Mouse (Mus musculus) spleen, postnatal 14 days (tissue): ENCODE data around the gene Gabrg3.

Experiments used
- DNase-seq, 2 experiments: peaks; one replicate each; pipeline ENCODE4 v3.0.0; 2021 to 2022; ENCODE audit warnings: low spot score in 2 of 2

The Gabrg3 gene

DNA sequence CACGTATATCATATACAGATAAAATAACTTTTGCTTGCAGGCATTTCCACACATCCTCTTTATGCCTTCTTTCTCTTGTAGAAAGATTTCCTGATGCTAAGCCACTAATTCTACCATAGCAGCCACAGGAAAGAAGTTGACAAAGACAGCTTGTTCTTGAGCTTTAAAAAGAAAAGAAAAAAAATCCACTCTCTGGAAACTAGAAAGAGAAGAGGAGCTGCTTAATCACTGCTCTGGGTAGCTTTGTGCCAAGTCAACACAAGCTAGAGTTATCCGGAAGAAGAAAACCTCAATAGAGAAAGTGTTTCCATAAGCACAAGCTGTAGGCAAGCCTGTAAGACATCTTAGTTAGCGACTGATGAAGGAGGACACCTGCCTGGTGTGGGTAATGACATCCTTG lies 321.6 kb downstream of the Gabrg3 start:
- no peak for DNase-seq

DNA sequence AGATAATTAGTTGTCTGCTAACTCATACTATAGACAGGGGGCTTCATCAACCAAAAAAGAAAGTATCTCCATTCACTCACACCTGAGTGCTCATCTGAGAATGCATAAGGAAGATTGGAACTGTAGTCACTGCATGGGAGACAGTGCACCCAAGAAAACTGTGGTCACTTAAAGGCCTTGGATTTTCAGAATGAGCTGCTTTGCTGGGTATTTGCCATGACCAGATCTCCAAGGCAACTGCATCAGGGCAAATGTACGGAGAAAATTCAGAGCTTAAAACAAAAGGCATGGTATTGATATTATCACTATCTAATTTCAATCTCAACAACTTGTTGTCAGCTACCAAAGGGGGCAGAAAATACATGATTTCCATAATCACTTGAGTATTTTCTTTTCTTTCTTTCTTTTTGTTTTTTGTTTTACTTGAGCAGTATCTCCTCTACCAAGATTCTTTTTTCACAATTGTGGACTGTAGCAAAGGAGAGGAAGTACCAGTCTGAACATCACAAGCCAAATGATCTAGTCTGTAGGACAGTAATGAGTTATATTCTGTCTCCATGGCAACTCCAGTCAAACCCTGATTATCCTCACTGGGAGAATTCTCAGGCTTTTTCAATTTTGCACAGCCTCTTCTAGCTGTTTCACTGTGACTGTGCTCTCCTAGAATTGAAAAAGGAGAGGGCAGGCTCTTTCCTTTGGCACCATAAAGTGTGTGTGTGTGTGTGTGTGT lies 335.9 kb downstream of the Gabrg3 start:
- no peak for DNase-seq

DNA sequence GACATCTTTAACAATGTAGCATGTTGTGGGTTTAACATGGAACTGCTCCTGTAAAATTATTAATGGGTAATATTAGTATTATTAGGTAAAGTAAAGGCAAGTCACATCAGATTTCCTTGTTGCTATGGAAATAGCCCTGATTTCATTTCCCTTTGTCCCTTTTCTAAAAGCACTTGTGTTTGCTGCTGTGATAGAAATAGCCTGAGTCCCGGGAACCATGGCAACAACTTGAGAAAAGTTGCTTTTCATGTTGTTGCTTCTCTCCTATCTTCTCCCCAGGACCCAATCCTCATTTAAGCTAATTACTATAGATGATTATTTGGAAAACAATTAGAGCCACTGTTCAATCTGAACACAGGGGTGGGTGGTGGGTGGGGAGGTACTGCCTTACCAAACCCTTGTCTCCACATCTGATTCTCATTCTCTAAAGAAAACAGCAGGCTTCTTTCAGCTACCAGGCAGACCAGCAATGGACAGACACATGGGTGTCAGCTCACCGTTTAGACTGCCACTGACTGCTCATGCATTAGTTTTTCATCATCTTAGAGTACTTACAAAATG lies 349.0 kb downstream of the Gabrg3 start:
- no peak for DNase-seq

DNA sequence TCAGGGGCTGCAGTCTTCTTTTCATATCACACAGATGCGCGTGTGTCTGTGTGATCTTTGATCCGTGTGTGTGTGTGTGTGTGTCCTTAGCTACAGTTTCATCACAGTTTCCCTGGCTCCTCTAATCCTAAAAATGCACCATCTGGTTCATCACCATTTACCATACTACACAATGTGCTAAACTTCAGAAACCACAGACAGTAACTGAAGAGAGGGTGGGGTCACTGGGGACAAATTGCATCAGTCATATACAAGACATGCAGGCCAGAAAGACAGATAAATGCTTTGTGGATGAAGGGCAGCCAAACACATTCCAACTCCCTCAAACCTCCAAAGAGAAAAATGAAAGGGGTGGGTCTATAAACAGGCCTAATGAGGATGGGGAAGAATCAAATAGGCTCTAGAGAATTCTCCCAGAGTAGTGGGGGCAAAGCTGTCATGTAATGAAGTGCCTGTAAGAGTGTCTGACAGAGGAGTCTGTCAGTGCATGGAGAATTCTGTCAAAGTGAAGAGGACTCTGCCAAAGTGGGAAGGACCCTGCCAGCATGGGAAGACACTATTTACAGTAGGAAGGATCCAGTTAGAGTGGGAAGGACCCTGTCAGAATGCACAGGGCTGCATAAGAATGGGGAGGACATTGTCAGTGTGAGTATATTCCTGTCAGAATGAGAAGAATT lies 386.3 kb downstream of the Gabrg3 start:
- DNase-seq, result no peak

DNA sequence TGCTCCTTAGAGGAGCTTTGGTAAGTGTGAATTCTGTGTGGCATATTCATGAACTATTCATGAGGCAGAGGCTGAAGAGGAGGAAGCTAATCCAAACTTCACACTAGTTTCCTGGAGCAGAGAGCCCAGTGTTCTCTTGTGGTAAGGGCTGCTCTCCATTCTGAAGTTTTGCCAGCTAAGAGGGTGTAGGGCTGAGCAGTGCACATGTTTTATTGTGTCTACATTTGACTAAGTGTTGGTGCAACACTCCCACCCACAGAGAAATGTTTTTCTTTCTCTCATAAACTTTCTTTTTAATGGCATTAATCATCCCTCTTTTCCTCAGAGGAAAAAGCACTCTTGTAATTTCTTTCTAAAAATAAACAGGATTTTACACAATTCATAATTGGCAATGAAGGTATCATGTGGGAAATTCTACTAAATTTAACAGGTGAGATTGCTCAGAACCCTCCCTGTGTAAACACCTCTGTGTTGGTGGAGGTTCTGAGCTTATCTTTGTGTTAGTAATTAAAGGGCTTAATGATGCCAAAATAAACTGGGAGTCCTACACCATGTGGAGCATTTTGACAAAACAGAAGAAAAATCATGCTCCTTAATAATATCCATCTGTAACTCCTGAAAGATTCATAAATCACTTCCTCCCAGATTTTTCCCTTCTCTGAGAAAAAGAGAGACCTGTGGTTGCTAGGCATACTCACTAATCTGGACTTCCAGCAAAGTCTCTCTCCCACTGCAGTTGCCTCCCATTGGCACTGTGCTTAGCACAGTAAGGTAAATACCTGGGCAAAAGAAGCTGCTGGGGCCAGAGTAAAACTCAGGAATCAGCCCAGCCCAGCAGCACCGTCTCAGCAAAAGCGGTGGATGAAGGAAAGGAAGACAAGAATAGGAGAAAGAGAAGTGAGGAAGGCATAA lies 389.0 kb downstream of the Gabrg3 start:
- DNase-seq, result no peak

DNA sequence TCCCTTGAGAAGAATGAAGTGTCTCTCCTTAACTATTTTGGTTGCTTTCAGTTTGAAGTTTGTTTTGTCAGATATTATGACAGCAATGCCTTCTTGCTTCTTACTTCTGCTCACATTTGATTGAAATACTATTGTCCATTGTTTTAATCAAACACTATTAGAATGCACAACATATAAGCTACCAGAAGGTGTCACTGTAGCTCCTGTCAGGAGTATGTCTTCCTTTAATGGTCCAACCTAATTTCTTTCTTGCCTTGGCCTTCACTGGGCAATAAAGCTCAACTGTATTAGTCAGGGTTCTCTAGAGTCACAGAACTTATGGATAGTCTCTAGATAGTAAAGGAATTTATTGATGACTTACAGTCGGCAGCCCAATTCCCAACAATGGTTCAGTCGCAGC lies 440.6 kb downstream of the Gabrg3 start:
- no peak for DNase-seq

DNA sequence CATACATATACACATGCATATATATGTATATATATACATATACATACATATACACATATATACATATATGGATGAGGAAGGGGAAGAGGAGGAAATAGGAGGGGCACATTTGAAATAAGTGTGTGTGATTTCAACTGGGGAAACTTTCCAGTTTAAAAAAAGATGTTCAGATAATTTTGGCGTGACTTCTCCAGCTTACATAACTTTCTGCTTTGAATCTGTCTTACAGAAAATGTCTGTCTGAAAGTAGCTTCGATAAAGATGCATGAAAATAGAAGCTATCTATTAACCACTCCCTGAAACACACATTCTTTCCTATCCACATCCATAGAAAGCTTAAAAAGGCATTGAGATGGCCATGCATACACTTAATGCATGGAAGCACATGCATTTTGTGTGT lies 445.4 kb downstream of the Gabrg3 start:
- no peak for DNase-seq

DNA sequence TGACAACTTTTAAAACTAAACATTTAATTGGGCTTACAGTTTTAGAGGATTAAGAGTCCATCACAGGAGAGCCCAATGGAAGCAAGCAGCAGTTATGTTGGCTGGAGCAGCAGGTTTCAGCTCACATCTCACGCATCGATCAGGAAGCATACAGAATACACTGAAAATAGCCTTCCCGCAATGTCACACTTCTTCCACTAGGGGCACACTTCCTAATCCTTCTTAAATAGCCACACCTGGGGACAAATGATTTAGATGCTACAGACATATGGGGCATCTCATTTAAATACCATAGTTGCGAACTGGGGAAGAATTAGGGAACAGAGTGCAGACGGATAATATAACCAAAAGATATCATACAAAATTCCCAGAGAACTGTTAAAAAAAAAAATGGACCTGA lies 449.0 kb downstream of the Gabrg3 start:
- DNase-seq, result no peak

DNA sequence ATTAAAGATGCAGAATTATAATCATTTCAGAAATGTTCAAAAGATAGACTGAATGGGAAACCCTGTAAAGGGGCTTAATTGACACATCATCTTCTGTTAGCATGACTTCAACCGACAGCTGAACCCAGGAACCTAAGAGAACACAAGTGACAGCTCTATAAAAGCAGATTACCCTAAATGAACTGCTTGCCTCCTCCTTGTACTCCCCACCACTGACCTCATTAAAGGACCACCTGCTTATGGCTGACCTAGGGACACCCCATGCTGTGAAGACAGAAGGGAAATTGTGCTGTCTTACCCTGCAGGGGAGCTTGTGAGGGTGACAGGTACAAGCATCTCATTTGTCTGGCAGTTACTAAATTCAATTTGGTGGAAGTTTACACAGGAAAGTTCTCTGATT lies 467.5 kb downstream of the Gabrg3 start:
- no peak for DNase-seq

DNA sequence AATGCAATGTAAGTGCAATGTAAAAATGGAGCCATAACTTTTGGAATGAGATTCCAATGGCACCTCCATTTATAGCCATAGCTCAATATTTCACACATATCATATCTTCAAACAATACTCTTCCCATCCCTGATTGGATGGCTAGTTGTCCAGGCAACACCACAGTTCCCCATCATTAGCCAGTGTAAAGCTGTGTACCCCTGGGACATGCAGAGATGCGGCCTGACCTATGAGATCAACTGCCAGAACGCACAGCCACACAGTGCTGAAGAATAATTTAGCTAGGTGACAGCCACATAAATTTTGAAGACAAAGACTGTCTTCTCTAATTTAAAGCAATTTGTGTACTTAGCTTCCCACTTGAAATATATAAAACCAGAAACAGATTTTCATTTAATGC lies 472.1 kb downstream of the Gabrg3 start:
- DNase-seq, result no peak

DNA sequence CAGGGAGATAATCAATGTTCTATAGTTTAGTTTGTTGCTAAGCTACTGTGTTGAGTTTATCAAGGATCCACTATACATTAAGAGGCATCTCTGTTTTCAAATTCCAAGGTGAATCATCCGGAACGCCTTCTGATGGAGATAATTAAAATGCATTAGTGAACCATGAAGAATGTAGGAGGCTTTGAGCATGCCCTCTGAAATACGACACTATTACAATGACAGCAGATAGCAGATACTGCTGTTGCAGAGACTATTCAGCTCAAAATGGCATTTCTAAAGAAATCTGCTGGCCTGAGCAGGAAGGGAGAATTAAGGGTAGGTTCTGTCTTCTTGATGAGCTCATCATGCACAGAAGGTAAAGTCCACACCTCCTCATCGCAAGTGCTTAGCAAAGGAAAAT lies 487.2 kb downstream of the Gabrg3 start:
- no peak for DNase-seq

DNA sequence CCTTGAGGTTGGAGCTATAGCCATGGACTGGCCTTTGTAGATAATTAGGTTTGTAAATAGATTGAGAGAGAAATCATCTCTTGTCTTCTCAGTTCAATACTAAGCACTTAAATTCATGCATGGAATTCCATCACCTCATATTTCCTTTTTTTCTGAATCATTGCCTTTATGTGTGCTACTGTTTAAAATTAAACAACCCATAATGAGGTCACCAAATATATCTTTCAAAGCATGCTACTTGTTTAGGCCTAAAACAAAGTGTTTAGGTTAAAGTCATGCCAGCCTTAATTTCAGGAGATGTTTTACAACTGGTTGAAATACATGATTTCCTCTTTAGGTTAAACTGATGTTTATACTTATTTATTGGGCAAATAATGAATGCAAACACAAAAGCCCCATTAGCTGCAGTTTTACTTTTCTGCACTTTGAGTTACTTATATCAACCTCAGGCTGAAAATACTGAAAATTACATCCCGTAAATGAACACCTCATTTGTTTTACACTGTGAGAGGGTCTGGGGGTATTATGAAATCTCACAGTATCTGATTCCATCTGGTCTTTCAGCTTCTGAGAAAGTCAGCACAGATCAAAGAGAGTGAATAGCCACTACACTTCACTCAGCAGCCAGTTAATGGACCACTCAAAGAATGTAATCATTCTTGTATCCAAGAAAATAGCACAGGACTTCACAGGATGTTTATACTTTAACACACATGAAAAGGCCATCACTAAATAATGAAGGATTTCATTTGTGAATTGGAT lies 519.5 kb downstream of the Gabrg3 start:
- no peak for DNase-seq

DNA sequence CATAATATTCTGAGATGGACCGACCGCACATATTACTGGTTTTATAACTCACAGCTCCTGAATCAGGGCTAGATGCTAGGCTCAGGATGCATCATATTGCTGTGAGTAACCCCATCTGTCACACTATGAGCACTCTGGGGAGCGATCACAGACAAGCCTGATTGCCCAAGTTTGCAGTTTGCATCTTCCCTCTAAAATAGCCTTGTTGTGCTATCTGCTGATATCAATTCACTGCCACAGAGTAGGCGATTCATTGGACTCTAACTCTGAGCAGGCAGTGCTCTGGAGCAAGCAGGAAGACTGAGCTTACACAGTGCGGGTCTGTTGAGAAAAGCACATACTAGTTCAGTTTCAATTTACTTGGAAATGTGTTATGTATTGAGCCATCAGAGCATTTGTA lies 543.4 kb downstream of the Gabrg3 start:
- no peak for DNase-seq

DNA sequence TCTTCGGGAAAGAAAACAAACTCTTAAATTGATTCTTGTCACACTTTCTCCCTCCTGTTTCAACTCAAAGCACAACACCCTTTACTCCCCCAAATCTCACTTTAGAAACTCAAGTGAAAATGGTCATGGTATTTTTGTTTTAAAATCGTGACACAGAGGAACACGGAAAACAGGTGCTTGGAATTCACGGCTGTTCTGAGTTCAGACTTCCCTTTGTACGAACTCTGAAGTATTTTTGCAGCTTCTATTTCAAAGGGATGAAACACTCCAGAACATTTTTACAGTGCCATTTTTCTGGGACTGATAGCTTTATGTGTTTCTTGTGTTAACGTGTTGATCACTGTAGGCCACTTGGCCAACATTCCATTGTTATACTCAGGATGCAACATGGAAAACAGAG lies 561.5 kb downstream of the Gabrg3 start:
- DNase-seq, result no peak

DNA sequence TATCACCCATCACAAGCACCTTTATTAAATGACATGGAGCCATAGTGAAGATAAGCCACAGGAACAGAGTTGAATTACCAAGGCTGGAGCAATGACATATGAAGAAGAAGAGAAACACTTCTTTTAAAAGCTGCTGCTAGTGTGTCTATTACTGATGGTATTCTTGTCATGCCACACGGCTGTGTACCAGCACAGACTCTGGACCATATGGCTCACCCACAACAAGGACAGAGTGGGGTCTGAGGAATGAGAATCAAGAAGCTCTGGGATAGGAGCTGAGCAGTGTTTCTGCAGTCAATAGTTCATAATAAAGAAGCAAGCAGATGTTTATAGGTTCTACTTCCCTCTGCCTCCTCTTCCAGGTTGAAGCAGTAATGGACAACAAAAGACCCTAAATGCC lies 585.1 kb downstream of the Gabrg3 start:
- DNase-seq, result no peak

DNA sequence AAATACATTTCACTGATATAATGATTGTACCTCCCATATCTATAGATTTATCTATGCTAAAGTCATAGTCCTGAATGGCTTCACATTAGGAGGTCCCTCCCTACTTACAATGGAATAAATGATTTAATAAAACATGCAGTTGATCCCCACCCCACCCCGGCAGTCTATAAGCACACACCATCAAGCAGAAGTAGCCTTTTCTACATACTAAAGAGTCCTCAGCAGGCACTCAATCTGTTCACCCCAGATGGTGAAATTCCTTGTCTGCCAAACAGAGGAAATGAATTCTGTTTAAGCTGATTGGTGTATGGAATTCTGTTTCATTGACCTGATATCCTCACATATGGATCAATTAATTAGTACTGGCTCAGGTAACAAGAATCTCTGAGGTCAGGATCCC lies 607.9 kb downstream of the Gabrg3 start:
- DNase-seq, result no peak

DNA sequence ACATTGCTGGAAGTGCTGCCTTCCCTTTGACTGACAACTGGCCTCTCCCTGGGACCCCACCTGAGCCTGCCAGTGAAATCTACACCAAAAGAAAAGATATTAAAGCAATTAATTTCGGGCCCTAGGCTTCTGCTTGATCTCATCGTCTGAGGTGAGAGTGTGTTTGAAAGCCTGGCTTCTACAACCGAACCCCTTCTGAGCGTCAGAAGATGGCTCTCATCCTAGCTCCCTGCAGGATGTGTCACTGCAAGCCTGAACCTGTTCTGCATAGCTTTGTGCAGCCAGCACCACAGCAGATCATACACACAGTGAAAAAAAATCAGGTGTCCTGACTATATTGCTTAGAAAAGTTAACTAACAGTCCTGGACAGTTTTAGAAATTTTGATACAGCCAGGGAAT lies 618.8 kb downstream of the Gabrg3 start:
- no peak for DNase-seq

DNA sequence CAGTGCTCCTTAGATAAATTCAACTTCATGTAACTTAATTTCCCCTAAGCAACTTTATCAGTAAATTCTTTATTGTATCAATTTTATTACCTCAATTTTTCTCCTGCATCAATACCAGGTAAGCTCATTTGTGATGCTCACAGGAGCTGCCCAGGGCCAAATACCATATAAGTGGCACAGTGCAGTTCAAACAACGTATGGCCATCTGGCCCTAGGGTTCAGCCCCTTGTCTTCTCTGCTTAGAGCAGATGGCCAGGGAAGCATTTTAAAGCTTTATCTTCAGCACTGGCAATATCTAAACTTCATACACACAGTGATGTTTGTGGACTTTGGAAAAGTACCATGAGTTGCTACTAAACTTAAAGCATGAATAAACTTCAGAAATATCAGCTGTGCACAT lies 619.2 kb downstream of the Gabrg3 start:
- no peak for DNase-seq

DNA sequence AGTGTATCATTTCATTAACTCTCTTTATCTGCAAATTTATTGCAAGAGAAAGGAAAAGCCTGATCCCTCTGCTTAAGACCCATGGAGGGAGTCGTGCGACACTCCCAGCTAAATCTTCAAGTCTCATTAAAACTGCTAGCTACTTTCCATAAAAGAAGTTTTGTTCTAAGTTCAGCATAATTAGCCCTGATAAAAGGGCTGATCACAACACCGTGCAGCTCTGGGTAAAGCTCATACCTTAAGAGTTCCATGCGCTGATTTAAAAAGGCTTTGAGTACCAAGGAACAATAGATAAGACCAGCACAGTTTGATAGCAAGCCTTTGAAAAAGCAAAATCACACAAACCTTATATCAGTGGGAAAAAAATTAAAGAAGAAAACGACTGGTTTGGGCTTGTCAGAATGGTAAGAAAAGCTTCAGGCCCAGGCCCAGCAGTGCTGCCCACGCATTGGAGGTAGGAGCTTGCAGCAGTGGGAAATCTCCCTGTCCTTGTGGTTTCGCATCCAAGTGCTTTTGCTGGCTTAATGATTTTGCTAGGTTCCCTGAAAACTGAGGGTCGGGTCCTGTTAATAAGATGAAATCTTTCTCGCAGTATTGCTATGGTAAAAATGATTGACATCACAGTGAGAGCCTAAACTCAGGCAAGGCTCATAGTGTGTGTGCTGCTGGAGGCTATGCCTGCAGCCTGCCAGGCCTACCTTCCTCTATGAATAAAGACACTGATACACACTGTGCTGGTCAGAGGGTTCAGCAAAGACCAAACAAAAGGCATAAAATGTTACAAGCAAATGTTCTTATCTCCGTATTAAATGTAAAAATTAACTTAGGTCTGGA lies 621.2 kb downstream of the Gabrg3 start:
- DNase-seq, result no peak

DNA sequence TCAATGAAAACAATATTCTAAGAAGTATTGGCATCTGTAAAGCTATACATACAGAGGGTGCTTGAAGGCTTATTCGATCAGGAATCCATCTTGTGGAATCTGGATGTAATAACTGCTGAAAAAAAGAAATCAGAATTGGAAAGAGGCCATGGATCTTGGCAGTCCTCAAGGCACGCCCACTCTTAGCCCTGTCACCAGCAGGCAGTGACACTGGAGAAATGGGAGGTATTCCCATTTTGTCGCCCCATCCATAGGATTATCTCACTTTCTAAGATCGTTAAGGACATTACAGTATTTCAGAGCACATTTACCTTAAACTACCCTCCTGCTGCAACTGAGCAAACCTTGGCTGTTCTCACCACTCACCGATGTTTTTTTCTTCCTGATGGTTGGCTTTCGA lies 657.8 kb downstream of the Gabrg3 start:
- DNase-seq, result no peak
